ENCODE assay signal across 11 mouse cellular contexts in genomic region chr6:8485414-8486175, GRCm38 (mm10). TPM values are rescaled to one million over a fixed set of nuclear protein-coding genes. Genes with fewer than 3 reads are reported as not detected.
DNase-seq lines count a peak whose midpoint lies in the region; ATAC-seq lines count a peak whose summit lies in the region.
"Had no signal": no experiment of that assay in that cellular context is flagged by ENCODE, and none has a peak within 500 bp of the region (broad histone marks: within the 10 kb centered on the region; RNA-seq: fewer than 3 reads in every experiment).

No protein-coding gene starts in this region.

- H3K27ac ChIP-seq in lung, embryonic 16.5 days (ENCODE audit: low read length) = no peak overlapping the region

- DNase-seq in heart, adult 11 months = peak; percentile 92
- no peak for DNase-seq in heart, postnatal 4 days
- peak; percentile 66 for DNase-seq in ES-CJ7 (ENCODE audit: low read depth, low spot score)
- peak; percentile 45 to 70 for DNase-seq in spleen, postnatal 4 days (ENCODE audit: low spot score in 2 of 2)
- DNase-seq in left cerebral cortex, postnatal 10 days (ENCODE audit: extremely low spot score in 1 of 2, low spot score in 2 of 2) = no peak
- no peak for DNase-seq in left cerebral cortex, adult 11 months (ENCODE audit: low spot score)
- DNase-seq: kidney, adult 8-10 months had no signal

- no peaks in the 10 kb centered on the region; the same call in none of the 2 replicates for H3K4me1 ChIP-seq in lung, embryonic 16.5 days (replicated peaks; ENCODE audit: control insufficient read depth, insufficient read depth, low read length)

- H3K36me3 ChIP-seq in lung, embryonic 16.5 days (ENCODE audit: control insufficient read depth, insufficient read depth, low read length) = no peaks in the 10 kb centered on the region
- H3K36me3 ChIP-seq: forebrain, embryonic 10.5 days had no signal

- intact Hi-C loops in left cerebral cortex, postnatal 10 days (cut with DNase I) = no loop called here

- H3K4me3 ChIP-seq in lung, embryonic 16.5 days (ENCODE audit: low read length) = no peak overlapping the region
- H3K4me3 ChIP-seq: forebrain, embryonic 10.5 days; megakaryocyte, embryonic 14.5 days had no signal

- H3K9ac ChIP-seq in lung, embryonic 16.5 days (ENCODE audit: low read length) = no peak overlapping the region

- ATAC-seq in lung, embryonic 16.5 days (ENCODE audit: low read depth) = peak; percentile 85
- no peak for ATAC-seq in erythroblast, adult 5-6 weeks (replicated peaks; ENCODE audit: low FRiP score, poor library complexity, severe bottlenecking)

- 60% methylated on average over 16 of the region's 16 CpGs for WGBS in lung, embryonic 16.5 days

- H3K9me3 ChIP-seq in lung, embryonic 16.5 days (ENCODE audit: control insufficient read depth, low read length) = no peaks in the 10 kb centered on the region
- H3K9me3 ChIP-seq: forebrain, embryonic 10.5 days; megakaryocyte, embryonic 14.5 days had no signal

- no peak overlapping the region for H3K4me2 ChIP-seq in lung, embryonic 16.5 days (ENCODE audit: low read depth, low read length)

- no peaks in the 10 kb centered on the region for H3K27me3 ChIP-seq in lung, embryonic 16.5 days (ENCODE audit: control insufficient read depth, insufficient read depth, low read depth, low read length)
- H3K27me3 ChIP-seq: megakaryocyte, embryonic 14.5 days had no signal

RNA-seq across cellular contexts. Expression of gene Glcci1, which starts 23.8 kb away (rescaled TPM):
- total RNA-seq in heart, postnatal 4 days (2021) = 10 to 100 TPM; 15.4 to 16.7 TPM
- polyA plus RNA-seq in lung, embryonic 16.5 days (2015; fragmentation: Nextera tagmentation; extraction: Ambion mirVana) = 3.8 and 6.2 TPM in 2 replicates
- 10 to 100 TPM; 59.6 to 60.2 TPM for total RNA-seq in left cerebral cortex, postnatal 10 days (2021)
- total RNA-seq in erythroblast, adult 5-6 weeks (2015; ENCODE audit: low replicate concordance) = 1.7 TPM in 1 of 2 replicates, not detected in the other
- 4.2 and 4.3 TPM in 2 replicates for total RNA-seq in erythroblast, adult 5-6 weeks (2017; ENCODE audit: low replicate concordance)

Comparison
In these comparisons a context has a peak if more than half of its experiments do, and no peak if none do; other contexts are left out.
1. DNase-seq: peak in heart, adult 11 months (single experiment), ES-CJ7 (single experiment) and spleen, postnatal 4 days (2 of 2); none in heart, postnatal 4 days (single experiment), left cerebral cortex, postnatal 10 days (0 of 2) and left cerebral cortex, adult 11 months (single experiment).